Mouse (Mus musculus): ENCODE measurements around the gene Rab27a. TPM values are rescaled to one million over a fixed set of nuclear protein-coding genes. Genes with fewer than 3 reads are reported as not detected.

The Rab27a gene
- polyA plus RNA-seq, 1 experiment from 2014 or later: 2.5 TPM

DNA sequence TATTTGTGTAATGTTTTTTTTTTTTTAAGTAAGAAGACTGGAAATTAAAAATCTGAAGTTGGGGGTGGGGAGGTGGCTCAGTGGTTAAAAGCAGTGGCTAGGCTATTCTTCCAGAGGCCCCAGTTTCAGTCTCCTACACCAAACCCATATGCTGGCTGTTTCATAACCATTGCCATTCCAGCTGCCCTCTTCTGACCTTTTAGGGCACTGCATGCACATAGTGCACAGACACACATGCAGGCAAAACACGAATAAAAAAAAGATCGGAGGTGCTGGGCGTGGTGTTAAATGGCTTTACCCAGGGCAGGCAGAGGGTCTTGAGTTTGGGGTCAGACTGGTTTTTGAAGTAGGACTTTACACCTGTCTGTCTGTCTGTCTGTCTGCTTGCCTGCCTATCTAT lies 38.5 kb upstream of the Rab27a start:
- Histone ChIP-seq H3K4me3 (ENCODE audit: low read depth, low read length) (no peak overlapping the region), H3K36me3 (replicated peaks; ENCODE audit: control insufficient read depth, insufficient read depth, low read depth, low read length) (no peaks in the 10 kb centered on the region), H3K4me1 (ENCODE audit: control insufficient read depth, insufficient read depth, low read length) (no peaks in the 10 kb centered on the region), H3K9ac (replicated peaks; ENCODE audit: low read length) (no peak overlapping the region), H3K27me3 (ENCODE audit: control insufficient read depth, insufficient read depth, low read length) (no peaks in the 10 kb centered on the region), H3K9me3 (replicated peaks; ENCODE audit: control insufficient read depth, low read length) (no peaks in the 10 kb centered on the region), H3K27ac (replicated peaks; ENCODE audit: low read depth, low read length) (no peak overlapping the region), H3K4me2 (ENCODE audit: low read depth, low read length) (no peak overlapping the region)
- 93% methylated on average over 3 of the region's 3 CpGs for WGBS
- ATAC-seq (replicated peaks; ENCODE audit: insufficient number of reproducible peaks, low FRiP score, low TSS enrichment, low read depth) (no peak), DNase-seq (ENCODE audit: low spot score) (no peak)

DNA sequence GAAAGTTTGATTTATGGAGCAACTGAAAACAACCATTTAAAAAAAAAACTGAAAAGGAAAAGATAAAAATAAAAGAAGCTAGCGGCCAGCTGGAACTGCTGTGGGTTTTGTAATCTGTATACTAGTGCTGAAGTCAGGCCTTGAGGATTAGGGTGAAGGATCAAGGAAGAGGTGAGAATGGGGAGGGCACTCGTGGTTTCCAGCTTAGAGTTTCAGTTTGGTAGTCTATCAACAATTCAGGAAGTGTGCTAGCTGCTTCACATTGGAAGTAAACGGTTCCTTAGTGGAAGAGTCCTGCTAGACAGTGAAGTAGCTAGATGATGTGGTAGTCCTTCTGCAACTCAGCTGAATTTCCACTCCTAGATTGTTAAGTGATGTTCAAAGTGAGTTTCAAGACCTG lies 36.3 kb upstream of the Rab27a start:
- no peak for DNase-seq (ENCODE audit: low spot score)

DNA sequence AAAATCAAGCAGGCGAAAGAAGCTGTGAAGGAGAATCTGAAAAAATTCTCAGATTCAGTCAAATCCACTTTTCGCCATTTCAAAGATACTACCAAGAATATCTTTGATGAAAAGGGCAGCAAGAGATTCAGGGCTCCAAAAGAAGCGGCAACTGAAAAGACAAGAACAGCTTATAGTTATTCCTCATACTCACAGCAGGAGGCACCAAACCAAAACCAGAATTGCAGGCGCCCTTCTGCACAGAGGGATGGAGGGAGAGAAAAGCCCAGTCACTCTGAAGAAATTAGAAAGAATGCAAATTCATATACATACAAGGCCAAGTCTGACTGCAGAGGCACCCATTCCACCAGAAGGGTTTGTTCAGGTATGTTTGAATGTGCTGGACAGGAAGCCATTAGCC lies 32.0 kb upstream of the Rab27a start:
- H3K4me2 ChIP-seq (ENCODE audit: low read depth, low read length): no peak overlapping the region
- no peaks in the 10 kb centered on the region for H3K4me1 ChIP-seq (ENCODE audit: control insufficient read depth, insufficient read depth, low read length)
- no peak overlapping the region for H3K9ac ChIP-seq (replicated peaks; ENCODE audit: low read length)
- DNase-seq (ENCODE audit: low spot score) (no peak), ATAC-seq (replicated peaks; ENCODE audit: insufficient number of reproducible peaks, low FRiP score, low TSS enrichment, low read depth) (no peak)
- H3K27ac ChIP-seq (replicated peaks; ENCODE audit: low read depth, low read length): no peak overlapping the region
- H3K4me3 ChIP-seq (ENCODE audit: low read depth, low read length): no peak overlapping the region
- no peaks in the 10 kb centered on the region for H3K9me3 ChIP-seq (replicated peaks; ENCODE audit: control insufficient read depth, low read length)
- 93% methylated on average over 4 of the region's 4 CpGs for WGBS
- no peaks in the 10 kb centered on the region for H3K27me3 ChIP-seq (ENCODE audit: control insufficient read depth, insufficient read depth, low read length)
- no peaks in the 10 kb centered on the region; the same call in 1 of the 2 replicates for H3K36me3 ChIP-seq (replicated peaks; ENCODE audit: control insufficient read depth, insufficient read depth, low read depth, low read length)

More for the DNA sequence above, 36.3 kb upstream of the Rab27a start:
- Histone ChIP-seq H3K9ac (replicated peaks; ENCODE audit: low read length) (no peak overlapping the region), H3K36me3 (replicated peaks; ENCODE audit: control insufficient read depth, insufficient read depth, low read depth, low read length) (no peaks in the 10 kb centered on the region), H3K27me3 (ENCODE audit: control insufficient read depth, insufficient read depth, low read length) (no peaks in the 10 kb centered on the region), H3K4me2 (ENCODE audit: low read depth, low read length) (no peak overlapping the region), H3K4me1 (ENCODE audit: control insufficient read depth, insufficient read depth, low read length) (no peaks in the 10 kb centered on the region), H3K4me3 (ENCODE audit: low read depth, low read length) (no peak overlapping the region), H3K27ac (replicated peaks; ENCODE audit: low read depth, low read length) (no peak overlapping the region), H3K9me3 (replicated peaks; ENCODE audit: control insufficient read depth, low read length) (no peaks in the 10 kb centered on the region)
- WGBS: 69% methylated on average over 3 of the region's 3 CpGs
- no peak for ATAC-seq (replicated peaks; ENCODE audit: insufficient number of reproducible peaks, low FRiP score, low TSS enrichment, low read depth)

DNA sequence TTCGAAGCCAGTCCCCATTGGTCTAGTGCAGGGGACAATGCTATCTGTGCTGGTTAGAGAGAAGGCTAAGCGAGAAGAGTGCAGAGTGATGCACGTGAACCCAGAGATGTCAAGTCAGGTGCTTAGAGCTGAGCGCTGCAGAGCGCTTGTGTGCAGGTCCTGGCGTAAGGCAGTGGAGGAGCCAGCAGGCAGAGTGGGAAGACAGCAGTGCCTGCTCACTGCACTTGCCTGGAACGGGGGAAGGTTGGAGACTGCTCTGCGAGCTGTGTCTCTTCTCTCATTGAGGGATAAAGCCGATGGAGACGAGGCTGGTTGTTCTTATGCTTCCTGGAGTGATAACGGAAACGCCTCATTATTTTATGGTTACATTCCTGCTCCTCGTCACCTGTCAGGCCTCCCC lies 29.9 kb upstream of the Rab27a start:
- Histone ChIP-seq H3K9ac (replicated peaks; ENCODE audit: low read length) (no peak overlapping the region), H3K27me3 (ENCODE audit: control insufficient read depth, insufficient read depth, low read length) (no peaks in the 10 kb centered on the region), H3K4me1 (ENCODE audit: control insufficient read depth, insufficient read depth, low read length) (no peaks in the 10 kb centered on the region), H3K4me3 (ENCODE audit: low read depth, low read length) (no peak overlapping the region), H3K36me3 (replicated peaks; ENCODE audit: control insufficient read depth, insufficient read depth, low read depth, low read length) (no peaks in the 10 kb centered on the region; the same call in 1 of the 2 replicates), H3K27ac (replicated peaks; ENCODE audit: low read depth, low read length) (no peak overlapping the region), H3K4me2 (ENCODE audit: low read depth, low read length) (no peak overlapping the region), H3K9me3 (replicated peaks; ENCODE audit: control insufficient read depth, low read length) (no peaks in the 10 kb centered on the region)
- 89% methylated on average over 13 of the region's 13 CpGs for WGBS
- no peak for DNase-seq (ENCODE audit: low spot score)
- ATAC-seq (replicated peaks; ENCODE audit: insufficient number of reproducible peaks, low FRiP score, low TSS enrichment, low read depth): no peak

DNA sequence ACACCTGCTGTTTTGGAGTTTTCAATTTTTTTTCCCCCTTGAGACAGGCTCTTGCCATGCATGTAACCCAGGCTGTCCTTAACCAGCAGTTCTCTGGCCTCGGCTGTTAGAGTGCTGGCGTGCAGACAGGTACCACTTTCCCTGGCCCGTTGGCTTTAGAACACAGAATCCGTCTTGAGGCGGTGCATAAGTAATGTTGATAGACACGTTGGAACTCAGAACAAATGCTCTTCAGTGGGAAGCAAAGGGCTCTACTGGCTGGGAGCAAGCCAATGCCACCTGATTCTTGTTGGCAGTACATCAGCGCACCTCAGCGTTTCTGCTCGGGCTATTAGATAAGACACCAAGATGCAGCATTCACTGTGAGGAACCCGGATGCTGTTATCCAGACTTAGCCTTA lies 24.8 kb upstream of the Rab27a start:
- Histone ChIP-seq H3K9ac (replicated peaks; ENCODE audit: low read length) (no peak overlapping the region), H3K27ac (replicated peaks; ENCODE audit: low read depth, low read length) (no peak overlapping the region), H3K27me3 (ENCODE audit: control insufficient read depth, insufficient read depth, low read length) (no peaks in the 10 kb centered on the region), H3K4me1 (ENCODE audit: control insufficient read depth, insufficient read depth, low read length) (no peaks in the 10 kb centered on the region), H3K36me3 (replicated peaks; ENCODE audit: control insufficient read depth, insufficient read depth, low read depth, low read length) (no peaks in the 10 kb centered on the region), H3K4me3 (ENCODE audit: low read depth, low read length) (no peak overlapping the region), H3K9me3 (replicated peaks; ENCODE audit: control insufficient read depth, low read length) (no peaks in the 10 kb centered on the region), H3K4me2 (ENCODE audit: low read depth, low read length) (no peak overlapping the region)
- ATAC-seq (replicated peaks; ENCODE audit: insufficient number of reproducible peaks, low FRiP score, low TSS enrichment, low read depth): no peak
- DNase-seq (ENCODE audit: low spot score): no peak
- 92% methylated on average over 10 of the region's 10 CpGs for WGBS

DNA sequence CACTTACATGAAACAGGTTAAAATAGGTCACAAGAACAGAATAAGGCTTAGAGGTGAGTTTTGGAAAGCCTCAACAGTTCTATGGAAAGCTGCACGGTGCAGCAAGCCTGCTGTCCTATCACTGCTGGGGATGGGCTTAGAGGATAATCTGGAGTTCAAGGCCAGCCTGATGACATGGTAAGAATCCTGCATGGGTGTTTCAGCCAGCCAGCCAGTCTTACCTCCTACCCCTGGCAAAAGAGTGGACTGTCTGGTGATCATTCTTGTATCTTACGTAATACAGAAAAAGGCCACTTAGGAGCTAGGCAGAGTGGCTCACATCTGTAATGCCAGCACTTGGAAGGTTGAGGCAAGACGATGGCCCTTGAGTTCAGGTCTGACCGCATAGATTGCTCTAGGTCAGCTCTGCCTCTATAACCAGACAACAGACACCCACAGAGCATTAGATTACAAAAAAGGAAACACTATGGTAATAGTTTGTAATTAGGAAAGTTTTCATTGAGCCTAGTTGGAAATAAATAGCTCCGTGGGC lies 24.0 kb upstream of the Rab27a start:
- DNase-seq (ENCODE audit: low spot score) (no peak), ATAC-seq (replicated peaks; ENCODE audit: insufficient number of reproducible peaks, low FRiP score, low TSS enrichment, low read depth) (no peak)
- no peaks in the 10 kb centered on the region for H3K36me3 ChIP-seq (replicated peaks; ENCODE audit: control insufficient read depth, insufficient read depth, low read depth, low read length)
- 90% methylated on average over 5 of the region's 5 CpGs for WGBS
- H3K4me2 ChIP-seq (ENCODE audit: low read depth, low read length): no peak overlapping the region
- no peak overlapping the region for H3K4me3 ChIP-seq (ENCODE audit: low read depth, low read length)
- no peak overlapping the region for H3K27ac ChIP-seq (replicated peaks; ENCODE audit: low read depth, low read length)
- H3K27me3 ChIP-seq (ENCODE audit: control insufficient read depth, insufficient read depth, low read length): no peaks in the 10 kb centered on the region
- no peak overlapping the region for H3K9ac ChIP-seq (replicated peaks; ENCODE audit: low read length)
- no peaks in the 10 kb centered on the region for H3K9me3 ChIP-seq (replicated peaks; ENCODE audit: control insufficient read depth, low read length)
- H3K4me1 ChIP-seq (ENCODE audit: control insufficient read depth, insufficient read depth, low read length): no peaks in the 10 kb centered on the region

DNA sequence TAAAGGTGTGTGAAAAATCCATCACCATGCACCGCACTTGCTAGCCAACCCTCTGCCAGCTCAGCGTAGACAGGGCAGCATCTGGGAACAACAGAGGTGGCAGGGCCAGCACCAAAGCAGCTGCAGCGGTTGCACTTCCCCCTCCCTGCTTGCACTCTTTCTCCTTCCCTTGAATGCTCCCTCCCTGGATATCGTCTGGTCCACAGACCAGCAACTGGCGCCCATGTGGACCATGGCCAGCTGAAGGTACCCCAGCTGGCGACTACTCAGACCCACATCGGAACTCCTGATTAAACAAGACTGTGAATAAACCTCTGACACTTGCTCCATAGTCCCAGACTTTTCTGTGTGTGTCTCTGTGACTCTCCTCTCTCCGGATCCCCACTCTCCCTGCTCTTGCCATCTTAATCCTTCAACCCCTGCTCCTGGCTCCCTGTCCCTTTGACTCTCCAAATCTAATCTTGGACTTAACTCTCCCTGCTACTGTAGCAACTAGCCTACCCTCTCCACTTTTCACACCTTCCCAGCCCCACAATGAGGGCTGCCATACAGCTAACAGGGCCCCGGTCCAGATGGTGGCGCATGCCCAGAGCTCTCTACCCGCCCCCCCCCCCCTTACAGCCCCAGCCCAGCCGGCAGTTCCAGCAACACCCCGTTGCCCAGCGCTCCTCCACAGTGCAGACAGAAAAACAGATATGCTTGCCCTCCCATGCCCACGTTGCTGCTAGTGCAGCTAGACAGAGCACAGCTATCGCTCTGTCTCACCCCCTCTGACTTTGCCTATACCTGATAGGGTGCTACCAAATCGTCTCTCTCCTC lies 18.6 kb upstream of the Rab27a start:
- DNase-seq (ENCODE audit: low spot score) (no peak), ATAC-seq (replicated peaks; ENCODE audit: insufficient number of reproducible peaks, low FRiP score, low TSS enrichment, low read depth) (peak; percentile 65; the same call in 1 of the 2 replicates)
- no peak overlapping the region for H3K4me3 ChIP-seq (ENCODE audit: low read depth, low read length)
- H3K4me1 ChIP-seq (ENCODE audit: control insufficient read depth, insufficient read depth, low read length): no peaks in the 10 kb centered on the region
- no peaks in the 10 kb centered on the region for H3K36me3 ChIP-seq (replicated peaks; ENCODE audit: control insufficient read depth, insufficient read depth, low read depth, low read length)
- no peak overlapping the region for H3K4me2 ChIP-seq (ENCODE audit: low read depth, low read length)
- H3K9ac ChIP-seq (replicated peaks; ENCODE audit: low read length): no peak overlapping the region; the same call in 1 of the 2 replicates
- no peak overlapping the region for H3K27ac ChIP-seq (replicated peaks; ENCODE audit: low read depth, low read length)
- H3K9me3 ChIP-seq (replicated peaks; ENCODE audit: control insufficient read depth, low read length): no peaks in the 10 kb centered on the region
- 25% methylated on average over 17 of the region's 17 CpGs for WGBS
- H3K27me3 ChIP-seq (ENCODE audit: control insufficient read depth, insufficient read depth, low read length): no peaks in the 10 kb centered on the region

DNA sequence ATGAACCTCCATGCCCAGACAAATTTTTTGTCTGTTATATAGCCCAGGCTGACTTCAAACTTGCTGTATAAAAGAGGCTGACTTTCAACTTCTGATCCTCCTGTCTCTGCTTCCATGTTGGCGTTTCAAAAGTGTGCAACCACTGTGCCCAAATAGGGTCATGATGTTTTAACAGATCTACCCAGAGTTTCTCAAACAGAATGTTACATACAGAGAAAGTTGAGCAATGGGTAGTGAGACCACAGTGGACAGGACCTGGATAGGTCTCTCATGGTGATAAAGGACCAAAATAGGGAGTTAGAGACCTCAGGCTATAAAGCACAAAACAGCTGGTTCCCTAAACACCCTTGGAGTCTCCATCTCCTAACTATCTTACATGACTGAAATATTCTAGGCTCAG lies 14.2 kb upstream of the Rab27a start:
- Histone ChIP-seq H3K9ac (replicated peaks; ENCODE audit: low read length) (no peak overlapping the region), H3K4me1 (ENCODE audit: control insufficient read depth, insufficient read depth, low read length) (no peaks in the 10 kb centered on the region), H3K27me3 (ENCODE audit: control insufficient read depth, insufficient read depth, low read length) (no peaks in the 10 kb centered on the region), H3K9me3 (replicated peaks; ENCODE audit: control insufficient read depth, low read length) (no peaks in the 10 kb centered on the region), H3K27ac (replicated peaks; ENCODE audit: low read depth, low read length) (no peak overlapping the region), H3K36me3 (replicated peaks; ENCODE audit: control insufficient read depth, insufficient read depth, low read depth, low read length) (no peaks in the 10 kb centered on the region; the same call in 1 of the 2 replicates), H3K4me2 (ENCODE audit: low read depth, low read length) (no peak overlapping the region), H3K4me3 (ENCODE audit: low read depth, low read length) (no peak overlapping the region)
- no peak for ATAC-seq (replicated peaks; ENCODE audit: insufficient number of reproducible peaks, low FRiP score, low TSS enrichment, low read depth)
- no peak for DNase-seq (ENCODE audit: low spot score)
- WGBS: 82% methylated on average over 1 of the region's 1 CpGs
